Mouse (Mus musculus) liver, embryonic 14.5 days (tissue): ENCODE measurements around the gene Mnd1.

ENCODE experiments used
- CTCF ChIP-seq: IDR thresholded peaks from 2 replicates; pipeline ENCODE4 v1.5.1; 2016; ENCODE audit warnings: antibody characterized with exemption, low read depth, control low read depth
- EP300 ChIP-seq: IDR thresholded peaks from 2 replicates; pipeline ENCODE4 v1.6.1; 2016; ENCODE audit warnings: antibody characterized with exemption, low read depth

- TF ChIP-seq CTCF (no peak), EP300 (no peak)
Observed at GRCm38 (mm10) chr3:84048729-84049175, 106.8 kb downstream of the Mnd1 start.
